Mouse (Mus musculus) kidney, embryonic 16.5 days (tissue): ENCODE measurements around the gene 1700037H04Rik. TPM values are rescaled to one million over a fixed set of nuclear protein-coding genes. Genes with fewer than 3 reads are reported as not detected.

Experiments
- polyA plus RNA-seq: library from polyadenylated mRNA; unstranded; fragments of >200 nt; fragmentation: Nextera tagmentation; extraction: Ambion mirVana; gene quantifications from 2 replicates; pipeline ENCODE4 v1.2.1, GENCODE M21; 2015

1700037H04Rik gene
- polyA plus RNA-seq, 1 experiment from 2014 or later: 98.2 TPM

Other genes starting within 250 kb of the 1700037H04Rik start
- gene Gfra4, start 117.0 kb downstream of the 1700037H04Rik start, polyA plus RNA-seq: 17.3 and 17.8 TPM in 2 replicates
- gene Adam33, start 96.3 kb downstream of the 1700037H04Rik start, polyA plus RNA-seq: 4.8 and 6.0 TPM in 2 replicates
- gene Siglec1, start 73.3 kb downstream of the 1700037H04Rik start, polyA plus RNA-seq: 0.29 and 0.46 TPM in 2 replicates
- gene Hspa12b, start 32.8 kb downstream of the 1700037H04Rik start, polyA plus RNA-seq: 22.2 and 23.7 TPM in 2 replicates
- not detected in 2 replicates for gene Gm11037, start 26.6 kb downstream of the 1700037H04Rik start, polyA plus RNA-seq
- gene Cenpb, start 20.0 kb upstream of the 1700037H04Rik start, polyA plus RNA-seq: 9.7 and 10.1 TPM in 2 replicates
- 73.8 and 87.0 TPM in 2 replicates for gene Cdc25b, start 26.9 kb upstream of the 1700037H04Rik start, polyA plus RNA-seq
- 3.3 and 4.7 TPM in 2 replicates for gene Spef1, start 27.2 kb upstream of the 1700037H04Rik start, polyA plus RNA-seq
- gene Ap5s1, start 47.0 kb upstream of the 1700037H04Rik start, polyA plus RNA-seq: 30.2 and 30.9 TPM in 2 replicates
- 37.9 TPM in 2 replicates for gene Mavs, start 74.0 kb upstream of the 1700037H04Rik start, polyA plus RNA-seq
- 27.2 and 30.8 TPM in 2 replicates for gene Pank2, start 102.4 kb upstream of the 1700037H04Rik start, polyA plus RNA-seq
- gene Rnf24, start 192.8 kb upstream of the 1700037H04Rik start, polyA plus RNA-seq: 3.6 and 4.2 TPM in 2 replicates